Comparison of ENCODE assay signal across 8 mouse cellular contexts in the genomic region with DNA sequence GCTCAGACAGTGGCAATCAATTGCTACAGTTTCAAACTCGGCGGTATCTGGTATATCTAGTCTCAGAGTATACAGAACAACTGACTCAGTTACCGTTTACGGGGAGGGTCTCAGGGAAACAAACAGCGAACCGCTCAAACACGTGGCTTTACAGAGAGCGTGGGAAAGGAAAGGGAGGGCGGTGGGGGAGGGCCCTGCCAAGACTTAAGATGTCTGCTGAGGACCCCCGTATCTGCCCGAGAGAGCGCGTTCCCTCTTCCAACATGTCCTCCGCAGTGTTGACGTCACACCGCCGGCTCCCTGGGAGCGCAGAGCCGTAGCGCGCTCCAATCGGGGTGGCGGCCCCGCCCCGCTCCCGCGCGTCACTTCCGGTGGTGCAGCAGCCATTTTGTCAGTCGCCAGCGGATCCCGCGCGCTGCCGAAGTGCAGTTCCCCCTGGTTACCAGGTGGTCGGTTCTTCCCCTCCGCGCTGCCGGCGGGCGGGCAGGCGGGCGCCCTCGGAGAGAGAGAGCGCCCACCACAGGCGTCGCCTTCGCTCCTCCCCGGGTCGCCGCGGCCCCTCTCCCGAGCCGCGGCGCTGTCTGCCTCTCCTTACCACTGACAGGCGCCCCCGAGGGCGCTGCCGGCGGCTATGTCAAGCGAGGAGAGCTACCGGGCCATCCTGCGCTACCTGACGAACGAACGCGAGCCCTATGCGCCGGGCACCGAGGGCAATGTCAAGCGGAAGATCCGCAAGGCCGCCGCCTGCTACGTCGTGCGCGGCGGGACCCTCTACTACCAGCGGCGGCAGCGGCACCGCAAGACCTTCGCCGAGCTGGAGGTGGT. TPM values are rescaled to one million over a fixed set of nuclear protein-coding genes. Genes with fewer than 3 reads are reported as not detected.
DNase-seq lines count a peak whose midpoint lies in the region; ATAC-seq lines count a peak whose summit lies in the region.

Gene Zbtb11 (plus strand): TSS at position 453 of the 825 bp plus-strand sequence.

- H3K4me1 ChIP-seq in hindbrain, embryonic 15.5 days (replicated peaks), result peaks cover 38% of the 10 kb centered on the region

- under 1% methylated on average over 77 of the region's 86 CpGs for WGBS in hindbrain, embryonic 15.5 days

- H3K4me3 ChIP-seq in hindbrain, embryonic 15.5 days, result peak within 1 kb of the TSS; percentile 87

- no peaks in the 10 kb centered on the region for H3K9me3 ChIP-seq in hindbrain, embryonic 15.5 days

- peaks cover 39% of the 10 kb centered on the region for H3K36me3 ChIP-seq in hindbrain, embryonic 15.5 days

- peak within 1 kb of the TSS; percentile 88 for H3K27ac ChIP-seq in hindbrain, embryonic 15.5 days (replicated peaks)

- peak within 1 kb of the TSS; percentile 89 for H3K4me2 ChIP-seq in hindbrain, embryonic 15.5 days

- peak; percentile 99 for ATAC-seq in hindbrain, embryonic 15.5 days (ENCODE audit: low FRiP score, low read depth)

- peak within 1 kb of the TSS; percentile 91 for H3K9ac ChIP-seq in hindbrain, embryonic 15.5 days

- peak; percentile 100 for DNase-seq in T-cell, adult 2 months (ENCODE audit: low spot score)
- DNase-seq in cerebellum, postnatal 36 days, result peak; percentile 97 to 99
- peak; percentile 98 to 99 for DNase-seq in frontal cortex, postnatal 36 days (ENCODE audit: low spot score in 2 of 2)
- peak; percentile 97 for DNase-seq in left cerebral cortex, adult 11 months (ENCODE audit: low spot score)
- peak; percentile 100 for DNase-seq in lung, postnatal 4 days
- peak; percentile 99 for DNase-seq in retina, postnatal 7 days (ENCODE audit: low read depth, low spot score)
- DNase-seq in urinary bladder, adult 2 months (ENCODE audit: low spot score), result peak; percentile 99

- H3K27me3 ChIP-seq in hindbrain, embryonic 15.5 days, result no peaks in the 10 kb centered on the region

RNA-seq across cellular contexts. Expression of gene Zbtb11, which starts in this region (rescaled TPM):
- polyA plus RNA-seq in hindbrain, embryonic 15.5 days (2015; fragmentation: Nextera tagmentation; extraction: Ambion mirVana), result 22.1 and 23.3 TPM in 2 replicates
- 11.7 and 11.8 TPM in 2 replicates for polyA plus RNA-seq in urinary bladder, adult 2 months (2012; rRNA removed)

Comparison
In these comparisons a context has a peak if more than half of its experiments do, and no peak if none do; other contexts are left out.
1. Peak in every context shown above with its lines: DNase-seq, ATAC-seq, H3K4me3 ChIP-seq and H3K27ac ChIP-seq.